Mouse (Mus musculus): Measurements from ENCODE around the gene Dpp8. TPM values are rescaled to one million over a fixed set of nuclear protein-coding genes. Genes with fewer than 3 reads are reported as not detected.
A peak's percentile ranks its signal among the peaks of the same experiment; 100 is the strongest.
"Not testable (repeated sequence)": the region's sequence is repeated elsewhere in the genome, so short reads cannot be mapped to it uniquely, and the experiment has no call there.

Gene Dpp8
- total and polyA plus RNA-seq, 2 experiments from 2014 or later, result 27.7 to 77.2 TPM

DNA sequence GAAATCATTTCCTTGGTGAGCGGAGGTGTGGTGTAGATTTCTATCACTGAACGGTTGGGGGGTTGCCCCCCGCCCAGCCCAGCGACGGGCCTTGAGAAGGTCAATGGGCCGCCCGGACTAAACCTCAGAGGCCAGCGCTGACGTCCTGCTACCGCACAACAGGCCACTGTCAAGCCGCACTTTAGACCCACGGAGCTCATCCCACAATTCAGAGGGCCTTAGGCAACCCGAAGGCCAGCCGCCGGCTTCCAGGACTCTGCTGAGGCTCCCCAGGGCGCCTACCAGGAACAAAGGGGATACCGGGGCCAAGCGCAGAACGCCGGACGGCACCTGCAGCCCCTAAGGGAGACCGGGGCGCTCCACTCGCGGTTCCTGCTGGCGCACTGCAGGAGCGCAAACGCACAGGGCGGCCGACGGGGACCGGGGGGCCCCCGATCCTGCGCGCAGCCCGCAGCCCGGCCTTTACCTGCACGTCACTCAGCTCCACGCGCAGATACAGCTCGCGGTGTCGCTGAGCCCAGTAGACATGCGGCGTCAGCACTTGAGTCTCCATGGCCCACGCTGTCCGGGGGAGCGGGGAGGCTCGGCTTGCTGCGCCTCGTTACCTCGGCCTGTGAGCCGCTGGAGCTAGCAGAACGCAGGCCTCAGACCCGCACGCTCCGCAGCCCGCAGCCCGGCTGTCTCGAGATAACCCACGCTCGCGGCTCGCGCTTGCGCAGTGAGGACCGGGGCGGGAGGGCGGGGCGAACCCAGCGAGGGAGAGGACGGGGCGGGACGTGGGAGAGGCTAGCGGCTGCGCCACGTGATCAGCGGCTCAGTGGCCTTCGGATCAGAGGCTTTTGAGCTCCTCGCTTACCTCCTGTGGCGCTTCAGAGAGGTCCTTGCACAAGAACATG, 11.0 kb upstream of the Dpp8 start, which contains the start of gene Hacd3:
Hacd3 (minus strand) TSS at position 703 of the 896 bp plus-strand sequence.
- no peaks in the 10 kb centered on the region for H3K36me3 ChIP-seq (ENCODE audit: insufficient read depth, low read length)
- peak within 1 kb of the TSS; percentile 92 for H3K9ac ChIP-seq (replicated peaks; ENCODE audit: low read length)
- peak within 1 kb of the TSS; percentile 77 for H3K4me3 ChIP-seq (ENCODE audit: low read length)
- no peaks in the 10 kb centered on the region for H3K27me3 ChIP-seq (ENCODE audit: insufficient read depth, low read length)
- ATAC-seq (peak; percentile 96), DNase-seq (ENCODE audit: low spot score) (peak; percentile 97)
- peaks cover 34% of the 10 kb centered on the region for H3K4me1 ChIP-seq (ENCODE audit: insufficient read depth, low read length)
- TF ChIP-seq CTCF (IDR thresholded peaks at IDR 0.05; ENCODE audit: low read depth), result no peak
- H3K27ac ChIP-seq, result peak within 1 kb of the TSS; percentile 82
- H3K9me3 ChIP-seq (ENCODE audit: low read length), result no peaks in the 10 kb centered on the region
- under 1% methylated on average over 81 of the region's 81 CpGs for WGBS
- H3K4me2 ChIP-seq (ENCODE audit: low read depth, low read length), result peak within 1 kb of the TSS; percentile 53

DNA sequence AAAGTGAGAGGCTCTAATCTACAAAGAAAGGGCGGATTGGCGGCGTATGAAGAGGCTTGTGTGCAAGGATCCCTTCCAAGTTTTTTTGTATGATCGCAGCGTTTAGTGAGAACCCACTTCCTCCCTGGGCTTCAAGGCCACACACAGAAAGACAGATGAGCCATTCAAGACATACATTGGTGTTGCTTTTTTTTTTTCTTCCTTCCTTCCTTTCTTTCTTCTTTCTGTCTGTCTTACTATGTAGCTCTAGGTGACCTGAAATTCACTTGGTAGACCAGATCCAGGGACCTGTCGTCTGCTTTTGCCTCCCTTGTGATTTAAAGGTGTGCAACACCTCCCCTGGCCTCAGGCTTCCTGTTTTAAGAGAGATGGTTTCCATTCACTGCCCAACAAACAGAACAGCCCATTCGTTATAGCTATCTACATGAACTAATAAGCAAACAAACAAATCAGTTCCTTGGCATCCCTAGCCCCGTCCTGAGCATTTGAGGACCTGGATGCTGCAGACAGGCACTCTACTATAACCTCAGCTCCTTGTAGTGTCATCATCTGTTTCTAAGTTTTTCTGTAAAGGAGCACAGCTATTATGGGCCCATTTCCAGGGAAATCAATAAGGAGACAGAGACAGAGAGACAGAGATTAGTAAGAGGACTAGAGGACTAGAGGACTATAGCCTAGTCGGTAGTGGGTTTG, 10.2 kb upstream of the Dpp8 start:
- peak overlapping the region; percentile 77 for H3K4me3 ChIP-seq (ENCODE audit: low read length)
- no peaks in the 10 kb centered on the region for H3K27me3 ChIP-seq (ENCODE audit: insufficient read depth, low read length)
- no peaks in the 10 kb centered on the region for H3K36me3 ChIP-seq (ENCODE audit: insufficient read depth, low read length)
- WGBS, result 21% methylated on average over 9 of the region's 9 CpGs
- peak overlapping the region; percentile 82 for H3K27ac ChIP-seq
- ATAC-seq (no peak), DNase-seq (ENCODE audit: low spot score) (no peak)
- peaks cover 32% of the 10 kb centered on the region for H3K4me1 ChIP-seq (ENCODE audit: insufficient read depth, low read length)
- peak overlapping the region; percentile 92 for H3K9ac ChIP-seq (replicated peaks; ENCODE audit: low read length)
- H3K9me3 ChIP-seq (ENCODE audit: low read length), result no peaks in the 10 kb centered on the region
- no peak for TF ChIP-seq CTCF (IDR thresholded peaks at IDR 0.05; ENCODE audit: low read depth)
- peak overlapping the region; percentile 53 for H3K4me2 ChIP-seq (ENCODE audit: low read depth, low read length)

DNA sequence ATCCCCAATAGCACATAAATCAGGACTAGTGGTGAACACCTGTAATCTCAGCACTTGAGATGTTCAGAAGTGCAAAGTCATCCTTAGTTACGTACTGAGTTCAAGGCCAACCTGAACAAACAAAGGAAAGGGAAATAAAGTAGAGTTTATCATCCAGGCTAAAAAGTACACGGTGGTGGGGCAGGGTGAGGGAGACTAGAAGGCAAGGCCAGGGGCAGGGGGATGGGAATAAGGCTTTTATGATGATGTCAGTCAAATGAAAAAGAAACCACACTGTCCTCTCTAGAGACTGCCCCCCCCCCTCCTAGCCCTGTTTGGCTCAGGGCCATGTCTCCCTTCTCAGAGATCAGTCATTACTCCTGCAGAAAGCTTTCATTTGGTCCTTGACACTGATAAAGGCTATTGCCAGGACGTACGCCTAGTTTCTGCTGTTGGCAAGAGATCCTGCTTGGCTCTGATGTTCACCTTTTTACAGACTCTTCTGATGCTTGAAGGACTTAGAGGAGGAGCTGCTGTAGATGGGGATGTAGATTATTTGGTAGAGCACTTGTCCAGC, 9.6 kb upstream of the Dpp8 start:
- WGBS, result 62% methylated on average over 4 of the region's 4 CpGs
- Histone ChIP-seq H3K36me3 (ENCODE audit: insufficient read depth, low read length) (no peaks in the 10 kb centered on the region), H3K27me3 (ENCODE audit: insufficient read depth, low read length) (no peaks in the 10 kb centered on the region), H3K9ac (replicated peaks; ENCODE audit: low read length) (0 out of 2 replicates have a peak overlapping the region, but pooled peaks have one; percentile 92), H3K4me1 (ENCODE audit: insufficient read depth, low read length) (peaks cover 29% of the 10 kb centered on the region), H3K4me3 (ENCODE audit: low read length) (no peak overlapping the region), H3K4me2 (ENCODE audit: low read depth, low read length) (no peak overlapping the region), H3K27ac (peak overlapping the region; percentile 82; the same call in 1 of the 2 replicates), H3K9me3 (ENCODE audit: low read length) (no peaks in the 10 kb centered on the region)
- peak; percentile 12; the same call in 1 of the 2 replicates for TF ChIP-seq CTCF (IDR thresholded peaks at IDR 0.05; ENCODE audit: low read depth)
- DNase-seq (ENCODE audit: low spot score) (no peak), ATAC-seq (no peak)

DNA sequence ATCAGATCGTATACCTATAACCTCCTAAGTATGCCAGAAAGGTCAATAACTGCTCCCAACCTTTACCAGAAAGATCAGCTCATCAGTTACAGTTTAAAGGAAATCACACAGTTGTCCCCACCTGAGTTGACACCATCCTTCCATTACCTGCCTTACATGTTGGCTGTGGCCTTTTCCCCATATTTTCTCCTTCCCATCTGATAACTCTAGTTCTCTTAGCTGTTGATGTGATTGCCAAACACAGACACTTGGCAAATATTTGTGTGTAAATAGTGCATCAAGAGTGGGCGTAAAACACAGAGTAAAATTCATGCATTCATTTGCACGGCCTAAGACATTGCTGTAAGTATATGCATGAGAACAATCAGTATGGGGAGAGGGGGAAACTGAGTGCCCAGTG, 8.8 kb upstream of the Dpp8 start:
- H3K9ac ChIP-seq (replicated peaks; ENCODE audit: low read length), result no peak overlapping the region
- 93% methylated on average over 3 of the region's 3 CpGs for WGBS
- H3K36me3 ChIP-seq (ENCODE audit: insufficient read depth, low read length), result no peaks in the 10 kb centered on the region
- no peak overlapping the region for H3K4me2 ChIP-seq (ENCODE audit: low read depth, low read length)
- DNase-seq (ENCODE audit: low spot score) (no peak), ATAC-seq (no peak)
- no peaks in the 10 kb centered on the region for H3K27me3 ChIP-seq (ENCODE audit: insufficient read depth, low read length)
- no peak for TF ChIP-seq CTCF (IDR thresholded peaks at IDR 0.05; ENCODE audit: low read depth)
- H3K27ac ChIP-seq, result no peak overlapping the region
- H3K4me1 ChIP-seq (ENCODE audit: insufficient read depth, low read length), result peaks cover 22% of the 10 kb centered on the region
- no peak overlapping the region for H3K4me3 ChIP-seq (ENCODE audit: low read length)
- no peaks in the 10 kb centered on the region for H3K9me3 ChIP-seq (ENCODE audit: low read length)

DNA sequence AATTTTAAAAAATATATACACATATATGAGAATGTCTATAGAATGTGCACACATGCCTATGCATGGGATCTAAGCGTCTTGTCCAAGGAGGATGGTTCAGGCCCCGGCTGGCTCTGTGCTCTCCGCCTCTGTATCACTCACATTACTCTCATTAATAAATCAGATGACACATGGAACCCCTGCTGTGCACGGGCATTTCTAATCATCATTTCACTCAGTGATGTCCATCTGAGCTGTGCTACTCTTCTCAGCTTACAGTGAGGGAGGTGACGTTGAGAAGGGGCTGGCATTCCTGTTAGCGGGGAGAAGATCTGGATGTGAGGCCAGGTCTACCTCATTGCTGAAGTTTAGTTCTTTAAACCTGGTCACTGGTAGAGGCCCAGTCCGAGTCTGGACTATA, 5.0 kb upstream of the Dpp8 start:
- no peak for TF ChIP-seq CTCF (IDR thresholded peaks at IDR 0.05; ENCODE audit: low read depth)
- Histone ChIP-seq H3K9me3 (ENCODE audit: low read length) (no peaks in the 10 kb centered on the region), H3K27me3 (ENCODE audit: insufficient read depth, low read length) (no peaks in the 10 kb centered on the region), H3K9ac (replicated peaks; ENCODE audit: low read length) (no peak overlapping the region), H3K36me3 (ENCODE audit: insufficient read depth, low read length) (no peaks in the 10 kb centered on the region), H3K4me2 (ENCODE audit: low read depth, low read length) (no peak overlapping the region), H3K4me1 (ENCODE audit: insufficient read depth, low read length) (no peaks in the 10 kb centered on the region), H3K27ac (no peak overlapping the region), H3K4me3 (ENCODE audit: low read length) (no peak overlapping the region)
- DNase-seq (ENCODE audit: low spot score), result no peak
- ATAC-seq, result no peak
- WGBS, result 71% methylated on average over 7 of the region's 7 CpGs

DNA sequence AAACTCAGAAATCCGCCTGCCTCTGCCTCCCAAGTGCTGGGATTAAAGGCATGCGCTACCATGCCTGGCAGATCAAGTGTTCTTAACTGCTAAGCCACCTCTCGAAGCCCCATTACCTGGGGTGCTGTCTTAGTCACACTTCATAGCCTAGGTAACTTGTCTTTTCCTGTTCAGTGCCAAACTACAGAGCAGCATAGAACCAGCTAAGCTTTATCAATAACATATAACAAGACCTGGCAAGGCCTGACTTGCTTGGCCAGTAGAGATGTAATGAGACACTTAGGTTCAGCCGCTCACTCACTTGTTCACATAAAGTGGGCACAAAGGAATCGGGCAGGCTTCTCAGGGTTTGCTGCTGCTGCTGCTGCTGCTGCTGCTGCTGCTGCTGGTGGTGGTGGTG, 3.9 kb upstream of the Dpp8 start:
- H3K36me3 ChIP-seq (ENCODE audit: insufficient read depth, low read length), result no peaks in the 10 kb centered on the region
- no peak overlapping the region for H3K4me2 ChIP-seq (ENCODE audit: low read depth, low read length)
- 0 out of 2 replicates have a peak, but pooled peaks cover under 1% of the 10 kb centered on the region for H3K4me1 ChIP-seq (ENCODE audit: insufficient read depth, low read length)
- H3K9ac ChIP-seq (replicated peaks; ENCODE audit: low read length), result no peak overlapping the region
- H3K4me3 ChIP-seq (ENCODE audit: low read length), result no peak overlapping the region
- no peak for ATAC-seq
- no peak overlapping the region for H3K27ac ChIP-seq
- TF ChIP-seq CTCF (IDR thresholded peaks at IDR 0.05; ENCODE audit: low read depth), result no peak
- no peak for DNase-seq (ENCODE audit: low spot score)
- no peaks in the 10 kb centered on the region for H3K9me3 ChIP-seq (ENCODE audit: low read length)
- no peaks in the 10 kb centered on the region for H3K27me3 ChIP-seq (ENCODE audit: insufficient read depth, low read length)
- 88% methylated on average over 5 of the region's 5 CpGs for WGBS

DNA sequence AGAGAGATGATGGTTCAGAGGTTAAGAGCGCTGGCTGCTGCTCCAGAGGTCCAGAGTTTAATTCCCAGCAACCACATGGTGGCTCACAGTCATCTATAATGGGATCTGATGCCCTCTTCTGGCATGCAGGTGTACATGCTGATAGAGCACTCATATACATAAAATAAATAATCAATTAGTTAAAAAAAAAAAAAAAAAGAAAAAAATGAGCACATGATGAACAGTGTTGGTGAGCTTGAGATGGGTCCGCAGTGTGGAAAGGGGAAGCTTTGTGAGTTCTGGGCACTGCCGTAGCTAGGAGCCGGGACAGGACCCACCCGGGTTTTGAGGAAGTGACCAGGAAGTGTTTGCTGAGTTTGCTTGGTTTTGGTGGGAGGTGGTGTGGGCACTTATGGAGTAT, 859 bp upstream of the Dpp8 start:
- 76% methylated on average over 5 of the region's 5 CpGs for WGBS
- H3K9me3 ChIP-seq (ENCODE audit: low read length); H3K4me1 ChIP-seq (ENCODE audit: insufficient read depth, low read length); H3K36me3 ChIP-seq (ENCODE audit: insufficient read depth, low read length); H3K27me3 ChIP-seq (ENCODE audit: insufficient read depth, low read length); H3K4me2 ChIP-seq (ENCODE audit: low read depth, low read length); DNase-seq (ENCODE audit: low spot score); H3K27ac ChIP-seq; H3K4me3 ChIP-seq (ENCODE audit: low read length); H3K9ac ChIP-seq (replicated peaks; ENCODE audit: low read length); ATAC-seq: not testable (repeated sequence)

Measured in hindbrain, postnatal 0 days (tissue).